Mouse (Mus musculus): ENCODE data around the gene Tmcc2. TPM values are rescaled to one million over a fixed set of nuclear protein-coding genes. Genes with fewer than 3 reads are reported as not detected.

Tmcc2 gene
- polyA plus RNA-seq, 1 experiment from 2014 or later = 342 TPM

- Histone ChIP-seq H3K36me3 (no peaks in the 10 kb centered on the region), H3K4me2 (no peak overlapping the region), H3K4me3 (no peak overlapping the region), H3K27me3 (replicated peaks) (0 out of 2 replicates have a peak, but pooled peaks cover 7% of the 10 kb centered on the region), H3K27ac (peak overlapping the region; percentile 43; the same call in 1 of the 2 replicates), H3K9ac (no peak overlapping the region), H3K4me1 (peaks cover 23% of the 10 kb centered on the region), H3K9me3 (replicated peaks) (peaks cover 8% of the 10 kb centered on the region)
- ATAC-seq = no peak
- 63% methylated on average over 12 of the region's 12 CpGs for WGBS (ENCODE audit: insufficient replicate concordance)
Observed at GRCm38 (mm10) chr1:132346134-132346851, 44.8 kb downstream of the Tmcc2 start.

GRCm38 (mm10) chr1:132345514-132345913 is 45.6 kb downstream of the Tmcc2 start:
- ATAC-seq = no peak
- H3K27ac ChIP-seq = no peak overlapping the region

DNA sequence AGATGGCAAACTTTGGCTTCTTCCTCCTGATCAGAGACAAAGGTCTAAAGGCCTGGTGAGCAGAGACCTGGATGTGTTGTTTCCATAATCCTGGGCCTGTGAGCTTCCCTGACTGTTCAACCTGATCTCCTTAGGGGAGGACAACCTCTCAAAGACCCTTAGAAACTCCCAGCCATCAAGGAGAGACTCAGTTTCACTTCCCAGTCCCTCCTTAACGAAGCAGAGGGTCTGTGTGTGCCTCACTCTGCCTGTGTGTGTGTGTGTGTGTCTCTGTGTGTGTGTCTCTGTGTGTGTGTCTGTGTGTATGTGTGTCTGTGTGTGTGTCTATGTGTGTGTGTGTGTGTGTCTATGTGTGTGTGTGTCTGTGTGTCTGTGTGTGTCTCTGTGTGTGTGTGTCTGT is 47.4 kb downstream of the Tmcc2 start:
- Histone ChIP-seq H3K4me3 (no peak overlapping the region), H3K36me3 (no peaks in the 10 kb centered on the region), H3K9me3 (replicated peaks) (no peaks in the 10 kb centered on the region), H3K4me1 (peaks cover 23% of the 10 kb centered on the region), H3K9ac (no peak overlapping the region), H3K4me2 (no peak overlapping the region), H3K27ac (no peak overlapping the region), H3K27me3 (replicated peaks) (0 out of 2 replicates have a peak, but pooled peaks cover 7% of the 10 kb centered on the region)
- WGBS (ENCODE audit: insufficient replicate concordance) = 70% methylated on average over 1 of the region's 1 CpGs
- ATAC-seq = no peak

More at GRCm38 (mm10) chr1:132345514-132345913, 45.6 kb downstream of the Tmcc2 start:
- 0 out of 2 replicates have a peak, but pooled peaks cover 7% of the 10 kb centered on the region for H3K27me3 ChIP-seq (replicated peaks)
- H3K4me2 ChIP-seq = no peak overlapping the region
- no peak overlapping the region for H3K4me3 ChIP-seq
- no peak overlapping the region for H3K9ac ChIP-seq
- no peaks in the 10 kb centered on the region for H3K36me3 ChIP-seq
- H3K9me3 ChIP-seq (replicated peaks) = no peaks in the 10 kb centered on the region; the same call in 1 of the 2 replicates
- 73% methylated on average over 4 of the region's 4 CpGs for WGBS (ENCODE audit: insufficient replicate concordance)
- peaks cover 23% of the 10 kb centered on the region for H3K4me1 ChIP-seq

GRCm38 (mm10) chr1:132343191-132343590 is 47.9 kb downstream of the Tmcc2 start:
- no peak overlapping the region for H3K4me3 ChIP-seq
- 0 out of 2 replicates have a peak, but pooled peaks cover 7% of the 10 kb centered on the region for H3K27me3 ChIP-seq (replicated peaks)
- H3K36me3 ChIP-seq = no peaks in the 10 kb centered on the region
- no peaks in the 10 kb centered on the region for H3K9me3 ChIP-seq (replicated peaks)
- no peak overlapping the region for H3K27ac ChIP-seq
- 68% methylated on average over 2 of the region's 2 CpGs for WGBS (ENCODE audit: insufficient replicate concordance)
- H3K4me1 ChIP-seq = peaks cover 26% of the 10 kb centered on the region
- H3K4me2 ChIP-seq = no peak overlapping the region
- H3K9ac ChIP-seq = no peak overlapping the region
- ATAC-seq = no peak

DNA sequence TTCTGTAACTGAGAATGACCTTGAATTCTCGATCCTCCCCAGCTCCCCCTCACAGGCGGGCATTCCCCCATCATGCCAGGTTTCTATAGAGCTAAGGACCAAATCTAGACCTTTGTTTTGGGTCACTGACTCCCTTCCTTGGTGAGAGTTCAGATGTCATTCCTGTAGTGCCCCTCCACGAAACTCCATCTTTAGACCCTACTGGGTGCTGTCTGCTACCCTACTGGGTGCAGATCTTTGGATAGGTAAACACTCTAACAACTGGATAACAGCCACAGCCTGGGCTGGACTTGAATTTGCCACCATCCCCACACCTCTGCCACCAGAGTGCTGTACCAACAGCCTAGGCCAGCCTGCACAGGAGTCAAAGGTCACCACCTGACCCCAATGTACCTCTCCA is 48.6 kb downstream of the Tmcc2 start:
- no peak overlapping the region for H3K4me2 ChIP-seq
- H3K9ac ChIP-seq = no peak overlapping the region
- ATAC-seq = no peak
- no peak overlapping the region for H3K27ac ChIP-seq
- no peaks in the 10 kb centered on the region for H3K36me3 ChIP-seq
- H3K9me3 ChIP-seq (replicated peaks) = no peaks in the 10 kb centered on the region
- no peak overlapping the region for H3K4me3 ChIP-seq
- H3K27me3 ChIP-seq (replicated peaks) = 0 out of 2 replicates have a peak, but pooled peaks cover 7% of the 10 kb centered on the region
- 53% methylated on average over 3 of the region's 3 CpGs for WGBS (ENCODE audit: insufficient replicate concordance)
- H3K4me1 ChIP-seq = peaks cover 33% of the 10 kb centered on the region

GRCm38 (mm10) chr1:132341731-132342501 is 49.2 kb downstream of the Tmcc2 start:
- ATAC-seq = peak; percentile 53
- Histone ChIP-seq H3K27ac (peak overlapping the region; percentile 37; the same call in 1 of the 2 replicates), H3K27me3 (replicated peaks) (0 out of 2 replicates have a peak, but pooled peaks cover 5% of the 10 kb centered on the region), H3K4me3 (no peak overlapping the region), H3K4me2 (no peak overlapping the region), H3K9ac (no peak overlapping the region), H3K9me3 (replicated peaks) (no peaks in the 10 kb centered on the region), H3K36me3 (no peaks in the 10 kb centered on the region), H3K4me1 (peaks cover 37% of the 10 kb centered on the region)
- WGBS (ENCODE audit: insufficient replicate concordance) = 9% methylated on average over 5 of the region's 5 CpGs

DNA sequence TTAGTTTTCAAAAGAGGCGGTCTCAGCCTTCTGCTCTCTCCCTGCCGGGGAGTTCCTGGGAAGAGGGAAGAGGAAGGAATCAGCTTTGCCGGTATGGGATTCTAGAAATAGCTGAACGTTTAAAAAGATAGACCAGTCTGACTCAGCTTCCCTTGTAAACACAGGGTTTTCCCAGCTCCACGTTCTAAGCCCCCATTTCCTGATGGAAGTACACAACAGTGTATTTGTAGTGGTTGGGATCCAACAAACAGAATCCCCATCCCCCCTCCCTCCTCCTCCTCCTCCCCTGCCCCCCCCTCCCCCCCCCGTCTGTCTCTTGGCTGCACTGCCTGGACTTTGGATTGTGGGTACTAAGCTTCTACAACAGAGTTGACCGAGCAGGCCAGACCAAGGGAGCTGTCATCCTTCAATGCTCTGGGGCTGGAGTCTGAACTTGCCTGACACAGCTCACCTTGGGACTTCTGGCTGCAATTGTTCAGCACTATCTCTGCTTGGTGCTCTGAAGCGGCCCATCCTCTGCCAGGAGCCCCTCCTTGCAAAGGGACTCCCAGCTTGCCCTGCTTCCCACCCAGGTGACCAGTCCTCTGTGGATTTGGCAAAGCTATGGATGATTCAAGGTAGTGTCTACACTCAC is 52.9 kb downstream of the Tmcc2 start:
- no peak overlapping the region for H3K4me2 ChIP-seq
- peaks cover 67% of the 10 kb centered on the region for H3K4me1 ChIP-seq
- H3K4me3 ChIP-seq = no peak overlapping the region
- ATAC-seq = no peak
- WGBS (ENCODE audit: insufficient replicate concordance) = 24% methylated on average over 8 of the region's 8 CpGs
- H3K27ac ChIP-seq = no peak overlapping the region
- no peaks in the 10 kb centered on the region for H3K36me3 ChIP-seq
- H3K9me3 ChIP-seq (replicated peaks) = no peaks in the 10 kb centered on the region
- H3K9ac ChIP-seq = no peak overlapping the region
- no peaks in the 10 kb centered on the region for H3K27me3 ChIP-seq (replicated peaks)

DNA sequence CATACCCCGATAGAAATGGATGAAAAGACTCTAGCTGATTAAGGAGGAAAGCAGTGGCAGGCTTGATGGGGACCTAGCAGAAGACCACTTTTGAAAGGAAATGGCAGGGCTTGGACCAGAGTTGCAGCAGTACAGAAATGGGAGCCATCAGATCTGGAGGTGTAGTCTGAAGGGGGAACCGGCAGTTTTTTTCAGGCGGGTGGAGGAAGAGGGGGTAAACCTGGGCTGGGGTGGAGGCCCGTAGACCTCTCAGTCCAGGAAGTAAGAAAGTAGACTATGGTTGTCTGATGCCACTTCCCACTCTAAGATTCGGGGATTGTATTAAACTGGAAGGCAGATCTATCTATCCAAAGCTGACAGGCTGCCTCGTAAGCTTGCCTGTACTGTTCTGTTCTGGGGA is 54.2 kb downstream of the Tmcc2 start:
- no peak for ATAC-seq
- no peak overlapping the region for H3K4me2 ChIP-seq
- no peak overlapping the region for H3K9ac ChIP-seq
- H3K36me3 ChIP-seq = no peaks in the 10 kb centered on the region
- no peaks in the 10 kb centered on the region for H3K27me3 ChIP-seq (replicated peaks)
- no peak overlapping the region for H3K4me3 ChIP-seq
- peaks cover 59% of the 10 kb centered on the region for H3K4me1 ChIP-seq
- no peaks in the 10 kb centered on the region for H3K9me3 ChIP-seq (replicated peaks)
- no peak overlapping the region for H3K27ac ChIP-seq
- WGBS (ENCODE audit: insufficient replicate concordance) = 37% methylated on average over 6 of the region's 6 CpGs

DNA sequence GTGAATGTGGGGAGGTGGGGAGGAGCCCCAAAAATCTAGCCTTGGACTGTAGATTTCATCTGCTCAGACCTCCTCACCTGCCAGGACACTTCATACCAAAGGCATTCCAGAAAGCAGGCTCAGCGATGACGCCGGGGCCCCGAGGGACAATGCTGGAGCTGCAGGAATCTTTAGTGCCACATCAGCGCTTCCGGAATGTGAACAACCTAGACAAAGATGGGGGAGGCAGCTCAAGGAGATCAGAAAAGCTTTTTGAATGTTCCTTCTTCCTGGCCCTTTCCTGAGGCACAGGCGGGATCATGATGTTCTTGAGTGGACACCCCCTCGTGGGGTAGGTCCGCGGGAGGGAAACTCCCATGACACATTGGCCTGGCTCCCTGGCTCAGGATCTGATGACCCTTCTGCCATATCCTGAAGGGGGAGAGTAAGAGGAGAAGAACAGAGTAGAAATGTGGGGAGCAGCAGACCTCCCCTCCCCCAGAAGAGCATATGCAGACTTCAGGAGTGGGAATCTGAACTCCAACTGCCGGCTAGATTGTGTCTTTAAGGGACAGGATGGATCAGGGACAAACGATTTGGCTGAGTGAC is 55.6 kb downstream of the Tmcc2 start:
- Histone ChIP-seq H3K27me3 (replicated peaks) (no peaks in the 10 kb centered on the region; the same call in 1 of the 2 replicates), H3K36me3 (peaks cover 8% of the 10 kb centered on the region; the same call in 1 of the 2 replicates), H3K27ac (peak overlapping the region; percentile 75; the same call in 1 of the 2 replicates), H3K9me3 (replicated peaks) (no peaks in the 10 kb centered on the region), H3K9ac (no peak overlapping the region; the same call in 1 of the 2 replicates), H3K4me3 (no peak overlapping the region), H3K4me2 (no peak overlapping the region), H3K4me1 (peaks cover 52% of the 10 kb centered on the region)
- no peak for ATAC-seq
- WGBS (ENCODE audit: insufficient replicate concordance) = 68% methylated on average over 12 of the region's 12 CpGs

DNA sequence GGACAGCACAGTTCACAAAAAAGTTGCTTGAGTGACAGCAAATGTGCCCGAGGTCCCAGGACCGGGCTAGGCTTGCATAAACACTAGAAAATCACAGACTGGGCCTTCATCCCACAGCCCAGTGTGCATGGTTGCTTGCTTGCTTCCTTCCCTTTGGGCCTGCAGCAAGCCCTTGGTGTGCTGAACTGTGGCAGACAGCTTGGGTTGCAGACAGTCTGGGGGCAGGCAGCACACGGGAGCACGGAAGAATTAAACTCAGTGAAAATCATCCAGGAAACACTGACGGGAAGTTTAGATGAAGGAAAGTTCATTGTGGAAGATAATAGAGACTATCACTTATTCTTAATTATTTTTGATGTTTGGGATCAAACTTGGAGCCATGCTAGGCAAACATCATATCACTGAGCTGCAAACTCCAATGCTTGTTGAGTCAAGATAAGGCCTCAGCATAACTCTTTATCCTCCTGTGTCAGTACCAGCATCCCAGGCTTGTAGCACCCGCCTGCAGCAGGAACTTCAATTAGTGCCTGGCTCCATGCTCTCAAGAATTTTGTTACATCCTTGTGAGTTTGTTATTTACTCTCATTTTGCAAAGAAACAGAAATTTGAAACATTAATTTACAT is 56.8 kb downstream of the Tmcc2 start:
- Histone ChIP-seq H3K4me3 (no peak overlapping the region), H3K9ac (no peak overlapping the region), H3K4me2 (0 out of 2 replicates have a peak overlapping the region, but pooled peaks have one; percentile 3), H3K27ac (peak overlapping the region; percentile 75), H3K9me3 (replicated peaks) (no peaks in the 10 kb centered on the region), H3K27me3 (replicated peaks) (no peaks in the 10 kb centered on the region; the same call in 1 of the 2 replicates), H3K4me1 (peaks cover 52% of the 10 kb centered on the region), H3K36me3 (peaks cover 8% of the 10 kb centered on the region; the same call in 1 of the 2 replicates)
- peak; percentile 73 for ATAC-seq
- 23% methylated on average over 6 of the region's 6 CpGs for WGBS (ENCODE audit: insufficient replicate concordance)

- H3K36me3 ChIP-seq = peaks cover 8% of the 10 kb centered on the region; the same call in 1 of the 2 replicates
- peak overlapping the region; percentile 75 for H3K27ac ChIP-seq
- no peak overlapping the region for H3K4me3 ChIP-seq
- peaks cover 52% of the 10 kb centered on the region for H3K4me1 ChIP-seq
- peak; percentile 72 for ATAC-seq
- peak overlapping the region; percentile 3; the same call in 1 of the 2 replicates for H3K4me2 ChIP-seq
- no peak overlapping the region for H3K9ac ChIP-seq
- H3K9me3 ChIP-seq (replicated peaks) = no peaks in the 10 kb centered on the region
- 38% methylated on average over 4 of the region's 4 CpGs for WGBS (ENCODE audit: insufficient replicate concordance)
- H3K27me3 ChIP-seq (replicated peaks) = no peaks in the 10 kb centered on the region; the same call in 1 of the 2 replicates
Observed at GRCm38 (mm10) chr1:132333675-132334141, 57.4 kb downstream of the Tmcc2 start.
